Mouse (Mus musculus) lung, embryonic 16.5 days (tissue): Measurements from ENCODE around the gene Socs4. TPM values are rescaled to one million over a fixed set of nuclear protein-coding genes. Genes with fewer than 3 reads are reported as not detected.
A peak's percentile ranks its signal among the peaks of the same experiment; 100 is the strongest.

Source experiments
- ATAC-seq: fragments of 200-750 bp; cut with Nextera tagmentation; 2 replicates; pipeline ENCODE4 v1.8.0; 2017; ENCODE audit warnings: low read depth, mild to moderate bottlenecking, moderate library complexity
- H3K27ac ChIP-seq: fragments of 300-500 bp; sonication (generic); 2 replicates; pipeline ENCODE4 v1.5.1; 2014; ENCODE audit warnings: mild to moderate bottlenecking, control low read depth, low read length
- H3K27me3 ChIP-seq: fragments of 300-500 bp; sonication (generic); 2 replicates; pipeline ENCODE4 v1.6.1; 2014; ENCODE audit warnings: low read depth, low read length, mixed read lengths; ENCODE audit not compliant: control insufficient read depth, insufficient read depth
- H3K36me3 ChIP-seq: fragments of 300-500 bp; sonication (generic); 2 replicates; pipeline ENCODE4 v1.6.1; 2014; ENCODE audit warnings: low read length; ENCODE audit not compliant: control insufficient read depth, insufficient read depth
- H3K4me1 ChIP-seq: fragments of 300-500 bp; sonication (generic); replicated peaks from 2 replicates; pipeline ENCODE4 v1.6.1; 2014; ENCODE audit warnings: low read length, mixed read lengths; ENCODE audit not compliant: control insufficient read depth, insufficient read depth
- H3K4me2 ChIP-seq: fragments of 300-500 bp; sonication (generic); 2 replicates; pipeline ENCODE4 v1.6.1; 2014; ENCODE audit warnings: low read depth, low read length, control low read depth
- H3K4me3 ChIP-seq: fragments of 300-500 bp; sonication (generic); 2 replicates; pipeline ENCODE4 v1.5.1; 2014; ENCODE audit warnings: mild to moderate bottlenecking, low read length, control low read depth
- H3K9ac ChIP-seq: fragments of 300-500 bp; sonication (generic); 2 replicates; pipeline ENCODE4 v1.6.1; 2014; ENCODE audit warnings: low read length, control low read depth
- H3K9me3 ChIP-seq: fragments of 300-500 bp; sonication (generic); 2 replicates; pipeline ENCODE4 v1.6.1; 2016; ENCODE audit warnings: low read length; ENCODE audit not compliant: control insufficient read depth
- WGBS: fragments of 180-500 bp; shearing (Covaris S2); extraction: QIAGEN DNeasy Blood & Tissue Kit; methylation state at CpG from one replicate; pipeline ENCODE4 v1.1.7; 2014; 5-methylcytosine and 5-hydroxymethylcytosine counted together
- polyA plus RNA-seq: library from polyadenylated mRNA; unstranded; fragments of >200 nt; fragmentation: Nextera tagmentation; extraction: Ambion mirVana; gene quantifications from 2 replicates; pipeline ENCODE4 v1.2.1, GENCODE M21; 2015

The Socs4 gene
- polyA plus RNA-seq, 1 experiment from 2014 or later: 2.8 TPM

DNA sequence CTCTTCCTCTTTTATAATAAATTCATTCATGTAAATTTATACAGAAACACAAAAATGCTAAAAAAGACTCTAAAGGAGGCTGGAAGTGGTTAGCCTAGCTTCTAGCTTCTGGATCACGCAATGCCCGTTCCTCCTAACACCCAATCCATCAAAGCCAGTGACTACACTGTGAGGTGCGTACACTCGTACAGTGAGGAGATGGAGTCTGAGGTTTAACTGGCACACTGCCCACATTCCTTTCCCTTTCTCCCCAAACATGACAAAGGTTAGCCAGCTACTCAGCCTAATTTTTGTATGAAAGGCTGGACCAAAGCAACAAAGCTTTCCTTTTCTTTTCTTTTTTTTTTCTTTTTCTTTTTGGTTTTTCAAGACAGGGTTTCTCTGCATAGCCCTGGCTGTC is 34.0 kb upstream of the Socs4 start:
- Histone ChIP-seq H3K27me3 (no peaks in the 10 kb centered on the region), H3K4me1 (no peaks in the 10 kb centered on the region), H3K36me3 (peaks cover 25% of the 10 kb centered on the region), H3K4me3 (no peak overlapping the region), H3K9me3 (no peaks in the 10 kb centered on the region), H3K27ac (no peak overlapping the region), H3K4me2 (no peak overlapping the region), H3K9ac (no peak overlapping the region)
- 15% methylated on average over 4 of the region's 4 CpGs for WGBS
- peak; percentile 43; the same call in 1 of the 2 replicates for ATAC-seq

- Histone ChIP-seq H3K27me3 (no peaks in the 10 kb centered on the region), H3K4me3 (no peak overlapping the region), H3K36me3 (peaks cover 25% of the 10 kb centered on the region), H3K9ac (no peak overlapping the region), H3K4me2 (no peak overlapping the region), H3K9me3 (no peaks in the 10 kb centered on the region), H3K27ac (no peak overlapping the region), H3K4me1 (no peaks in the 10 kb centered on the region)
- no peak for ATAC-seq
- 82% methylated on average over 6 of the region's 6 CpGs for WGBS
These were observed 26.9 kb upstream of the Socs4 start for GRCm38 (mm10) chr14:47249839-47250238.

DNA sequence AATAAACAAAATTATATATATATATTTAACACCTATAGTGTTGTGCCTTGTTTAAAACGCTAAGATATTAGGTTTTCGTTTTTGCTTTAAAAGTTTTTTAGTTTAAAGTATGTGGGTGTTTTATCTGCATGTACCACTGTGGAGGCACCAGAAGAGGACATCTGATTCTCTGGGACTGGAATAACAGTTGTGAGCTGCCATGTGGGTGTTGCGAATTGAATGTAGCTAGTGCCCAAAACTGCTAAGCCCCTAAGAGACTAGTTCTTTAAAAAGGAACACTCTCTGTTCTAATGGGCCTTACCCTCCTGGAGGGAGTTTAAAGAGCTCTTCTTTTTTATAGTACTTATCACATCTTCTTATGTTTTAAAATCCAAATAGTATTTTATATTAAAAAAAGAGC is 11.9 kb upstream of the Socs4 start:
- no peak overlapping the region for H3K9ac ChIP-seq
- no peak for ATAC-seq
- WGBS: 92% methylated on average over 3 of the region's 3 CpGs
- H3K4me3 ChIP-seq: no peak overlapping the region
- no peaks in the 10 kb centered on the region for H3K9me3 ChIP-seq
- no peak overlapping the region for H3K4me2 ChIP-seq
- H3K27me3 ChIP-seq: no peaks in the 10 kb centered on the region
- peaks cover 37% of the 10 kb centered on the region for H3K36me3 ChIP-seq
- no peak overlapping the region for H3K27ac ChIP-seq
- H3K4me1 ChIP-seq: no peaks in the 10 kb centered on the region

DNA sequence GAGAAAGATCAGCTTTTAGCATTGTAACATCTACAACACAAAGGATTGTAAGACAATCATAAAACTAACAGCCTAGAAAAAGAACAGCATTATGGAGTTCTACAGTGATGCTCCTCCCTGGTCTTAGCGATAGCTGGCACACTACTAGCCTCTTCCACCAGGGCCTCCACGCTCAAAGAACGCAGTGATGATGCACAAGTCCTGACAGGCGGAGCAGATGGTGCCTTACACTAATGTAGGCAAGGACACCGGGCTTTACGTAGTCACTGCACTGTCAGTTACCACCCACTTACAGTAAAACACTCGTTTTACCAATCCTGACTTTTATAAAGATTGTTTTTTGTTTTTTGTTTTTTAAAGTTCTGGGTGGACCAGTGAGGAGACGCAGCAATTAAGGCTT is 10.9 kb upstream of the Socs4 start:
- 98% methylated on average over 8 of the region's 8 CpGs for WGBS
- H3K36me3 ChIP-seq: peaks cover 38% of the 10 kb centered on the region
- H3K27ac ChIP-seq: no peak overlapping the region
- no peaks in the 10 kb centered on the region for H3K4me1 ChIP-seq
- H3K9me3 ChIP-seq: no peaks in the 10 kb centered on the region
- no peak for ATAC-seq
- no peaks in the 10 kb centered on the region for H3K27me3 ChIP-seq
- H3K4me3 ChIP-seq: no peak overlapping the region
- no peak overlapping the region for H3K9ac ChIP-seq
- H3K4me2 ChIP-seq: no peak overlapping the region

DNA sequence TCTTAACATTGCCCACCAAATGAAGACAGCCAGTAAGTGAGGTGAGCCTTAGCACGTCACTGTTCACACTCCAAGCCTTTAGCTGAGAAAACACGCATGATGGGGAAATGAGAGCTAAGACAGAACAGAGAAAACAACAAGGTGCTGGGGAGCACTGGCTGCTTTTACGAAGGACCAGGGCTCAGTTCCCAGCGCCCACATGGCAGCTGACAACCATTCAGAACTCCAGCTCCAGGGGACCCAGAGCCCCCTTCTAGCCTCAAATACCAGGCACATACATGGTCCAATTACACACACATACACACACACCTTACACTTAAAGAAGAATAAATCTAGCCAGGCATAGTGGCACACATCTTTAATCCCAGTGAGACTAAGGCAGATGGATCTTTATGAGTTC is 7.7 kb upstream of the Socs4 start:
- 97% methylated on average over 4 of the region's 4 CpGs for WGBS
- no peak overlapping the region for H3K4me3 ChIP-seq

GRCm38 (mm10) chr14:47269706-47270105 is 7.0 kb upstream of the Socs4 start:
- H3K4me2 ChIP-seq: no peak overlapping the region
- no peak overlapping the region for H3K27ac ChIP-seq
- no peaks in the 10 kb centered on the region; the same call in 1 of the 2 replicates for H3K4me1 ChIP-seq
- H3K9me3 ChIP-seq: no peaks in the 10 kb centered on the region
- 92% methylated on average over 2 of the region's 2 CpGs for WGBS
- H3K27me3 ChIP-seq: no peaks in the 10 kb centered on the region
- no peak for ATAC-seq
- no peak overlapping the region for H3K4me3 ChIP-seq
- peaks cover 39% of the 10 kb centered on the region for H3K36me3 ChIP-seq
- no peak overlapping the region for H3K9ac ChIP-seq

More for the DNA sequence above, 7.7 kb upstream of the Socs4 start:
- no peaks in the 10 kb centered on the region for H3K27me3 ChIP-seq
- peaks cover 39% of the 10 kb centered on the region for H3K36me3 ChIP-seq
- no peak for ATAC-seq
- no peaks in the 10 kb centered on the region for H3K4me1 ChIP-seq
- H3K9ac ChIP-seq: no peak overlapping the region
- no peak overlapping the region for H3K4me2 ChIP-seq
- no peaks in the 10 kb centered on the region for H3K9me3 ChIP-seq
- H3K27ac ChIP-seq: no peak overlapping the region

DNA sequence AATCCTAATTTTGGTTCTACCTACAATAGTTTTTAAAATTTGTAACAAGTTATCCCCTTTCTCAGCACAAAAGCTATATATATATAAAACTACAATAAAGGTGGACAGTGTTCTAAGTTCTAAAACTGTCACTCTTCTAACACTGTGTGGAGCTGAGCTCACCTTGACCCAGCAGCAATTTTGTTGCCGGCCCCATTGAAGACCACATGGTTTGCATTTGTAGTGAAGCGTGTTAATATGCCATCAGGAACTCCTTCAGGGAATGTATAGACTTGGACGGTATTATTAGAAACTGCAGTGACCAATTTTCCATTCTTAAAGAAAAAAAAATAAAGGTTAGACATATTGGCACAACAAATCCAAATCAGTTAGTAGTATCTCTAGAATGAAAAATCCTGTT is 3.0 kb upstream of the Socs4 start:
- H3K4me2 ChIP-seq: no peak overlapping the region
- no peaks in the 10 kb centered on the region for H3K9me3 ChIP-seq
- peaks cover 16% of the 10 kb centered on the region for H3K36me3 ChIP-seq
- no peak overlapping the region for H3K9ac ChIP-seq
- H3K4me1 ChIP-seq: no peaks in the 10 kb centered on the region; the same call in none of the 2 replicates
- ATAC-seq: no peak
- WGBS: 82% methylated on average over 3 of the region's 3 CpGs
- no peaks in the 10 kb centered on the region for H3K27me3 ChIP-seq
- H3K4me3 ChIP-seq: no peak overlapping the region
- H3K27ac ChIP-seq: no peak overlapping the region

- Histone ChIP-seq H3K27me3 (no peaks in the 10 kb centered on the region), H3K4me3 (peak overlapping the region; percentile 92), H3K4me1 (no peaks in the 10 kb centered on the region; the same call in none of the 2 replicates), H3K4me2 (peak overlapping the region; percentile 54), H3K36me3 (peaks cover 5% of the 10 kb centered on the region; the same call in 1 of the 2 replicates), H3K9me3 (no peaks in the 10 kb centered on the region), H3K9ac (0 out of 2 replicates have a peak overlapping the region, but pooled peaks have one; percentile 94), H3K27ac (no peak overlapping the region)
- no peak for ATAC-seq
- 21% methylated on average over 3 of the region's 3 CpGs for WGBS
These were observed 1.3 kb upstream of the Socs4 start for GRCm38 (mm10) chr14:47275417-47275816.

GRCm38 (mm10) chr14:47276036-47276603 is 611 bp upstream of the Socs4 start:
- under 1% methylated on average over 22 of the region's 22 CpGs for whole genome bisulfite sequencing
- no peaks in the 10 kb centered on the region for H3K9me3 ChIP-seq
- H3K4me1 ChIP-seq: no peaks in the 10 kb centered on the region; the same call in none of the 2 replicates
- H3K9ac ChIP-seq: peak overlapping the region; percentile 94
- peak overlapping the region; percentile 92 for H3K4me3 ChIP-seq
- H3K27me3 ChIP-seq: no peaks in the 10 kb centered on the region
- peak; percentile 8 for ATAC-seq
- peak overlapping the region; percentile 95 for H3K27ac ChIP-seq
- H3K36me3 ChIP-seq: peaks cover 5% of the 10 kb centered on the region; the same call in 1 of the 2 replicates
- peak overlapping the region; percentile 54 for H3K4me2 ChIP-seq
